Mouse (Mus musculus) lung, postnatal 4 days (tissue): ENCODE data around the gene Zmat1.
"Not testable (repeated sequence)": the region's sequence is repeated elsewhere in the genome, so short reads cannot be mapped to it uniquely, and the experiment has no call there.

Source experiments
- DNase-seq, 2 experiments: peaks; one replicate each; pipeline ENCODE4 v3.0.0; 2021

The Zmat1 gene

DNA sequence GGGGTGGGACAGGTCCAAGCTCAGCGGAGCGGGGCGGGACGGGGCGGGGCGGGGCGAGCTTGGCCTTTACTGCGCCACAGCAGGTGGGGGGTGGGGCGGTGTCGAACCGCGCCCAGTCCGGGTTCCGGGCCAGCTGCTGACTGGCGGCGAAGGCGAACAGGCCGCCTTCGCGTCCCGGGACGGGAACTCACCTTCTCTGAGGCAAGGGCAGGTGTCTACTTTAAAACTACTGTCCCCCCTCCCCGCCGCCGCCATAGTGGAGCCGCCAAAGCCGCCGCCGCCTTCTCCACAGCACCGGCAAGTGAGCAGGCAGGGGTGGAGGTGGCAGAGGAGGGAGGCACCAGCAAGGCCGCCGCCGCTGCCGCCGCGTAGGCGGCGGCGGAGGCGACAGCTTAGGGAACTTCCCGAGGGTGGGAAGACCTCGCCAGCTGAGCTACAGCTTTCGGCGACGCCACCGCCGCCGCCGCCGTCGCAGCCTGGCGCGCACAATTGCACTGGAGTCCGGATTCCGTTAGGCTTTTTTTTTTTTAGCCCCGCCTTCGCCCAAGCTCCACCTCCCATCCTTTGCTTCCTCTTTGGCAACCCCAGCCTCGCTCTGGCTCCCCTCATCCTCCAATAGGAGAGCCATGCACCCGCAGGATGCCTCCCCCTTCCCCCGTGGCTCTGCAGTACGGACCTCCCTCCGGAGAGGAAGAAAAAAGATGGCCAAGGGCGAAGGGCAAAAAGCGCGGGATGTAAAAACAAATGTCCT lies at the start of gene Zmat1:
Zmat1 (minus strand) TSS at position 490 of the 751 bp plus-strand sequence.
- peak; percentile 90 to 94 for DNase-seq

DNA sequence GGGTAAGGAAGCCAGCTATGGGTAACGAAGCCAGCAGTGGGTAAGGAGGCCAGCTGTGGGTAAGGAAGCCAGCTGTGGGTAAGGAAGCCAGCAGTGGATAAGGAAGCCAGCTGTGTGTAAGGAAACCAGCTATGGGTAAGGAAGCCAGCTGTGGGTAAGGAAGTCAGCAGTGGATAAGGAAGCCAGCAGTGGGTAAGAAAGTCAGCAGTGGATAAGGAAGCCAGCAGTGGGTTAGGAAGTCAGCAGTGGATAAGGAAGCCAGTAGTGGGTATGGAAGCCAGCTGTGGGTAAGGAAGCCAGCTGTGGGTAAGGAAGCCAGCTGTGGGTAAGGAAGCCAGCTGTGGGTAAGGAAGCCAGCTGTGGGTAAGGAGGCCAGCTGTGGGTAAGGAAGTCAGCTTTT lies 44.9 kb upstream of the Zmat1 start:
- DNase-seq: not testable (repeated sequence)

DNA sequence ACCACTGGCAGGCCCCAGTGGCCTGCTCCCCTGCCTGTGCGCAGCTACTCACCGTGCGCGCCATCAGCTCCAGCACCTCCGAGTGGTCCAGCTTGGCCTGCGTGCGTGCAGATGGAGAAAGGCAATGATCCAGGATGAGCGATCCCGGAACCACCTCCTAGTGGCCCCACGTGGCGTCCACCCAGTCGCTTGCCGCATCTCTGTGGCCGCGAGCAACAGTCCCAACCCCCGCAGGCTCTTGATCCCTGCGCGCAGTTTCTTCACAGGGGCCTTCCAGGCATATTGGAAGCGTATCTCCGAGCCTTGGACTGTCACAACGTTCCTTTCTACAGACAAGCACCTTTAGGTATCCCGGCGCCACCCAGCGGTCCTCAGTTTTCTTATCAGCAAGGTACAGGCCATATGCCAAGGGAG lies 27.0 kb upstream of the Zmat1 start:
- no peak for DNase-seq

DNA sequence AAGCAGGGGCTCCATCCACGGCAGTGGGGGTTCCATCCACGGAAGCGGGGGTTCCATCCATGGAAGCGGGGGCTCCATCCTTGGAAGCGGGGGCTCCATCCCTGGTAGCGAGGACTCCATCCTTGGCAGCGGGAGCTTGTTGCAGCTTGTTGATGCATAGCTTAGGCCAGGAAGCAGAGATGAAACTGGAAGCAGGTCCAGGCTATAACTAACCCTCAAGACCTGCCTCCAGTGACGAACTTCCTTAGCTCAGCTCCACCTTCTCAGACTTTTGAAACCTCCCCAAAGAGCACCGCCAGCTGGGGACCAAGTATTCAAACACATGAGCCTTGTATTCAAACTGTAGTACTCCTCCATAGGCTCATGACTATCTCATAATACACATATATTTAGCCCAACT lies 16.1 kb upstream of the Zmat1 start:
- no peak for DNase-seq

DNA sequence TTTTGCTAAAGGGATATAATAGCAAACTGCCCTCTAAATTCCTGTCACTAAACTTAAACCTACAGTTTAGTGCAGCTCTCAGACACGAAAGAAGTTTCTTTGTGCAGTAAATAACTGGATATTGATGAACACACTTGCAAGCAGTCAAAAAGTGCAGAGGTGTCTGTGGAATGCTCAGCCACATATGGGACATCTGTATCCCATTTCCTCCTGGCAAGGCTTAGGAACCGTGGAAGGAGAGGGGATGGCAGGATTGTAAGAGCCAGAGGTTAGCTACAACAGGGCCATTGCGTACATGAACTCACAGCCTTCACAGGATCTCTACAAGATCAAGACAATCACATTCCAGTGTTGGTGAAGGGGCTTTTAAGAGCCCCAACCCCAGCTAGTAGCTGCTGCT lies 2.4 kb upstream of the Zmat1 start:
- no peak for DNase-seq

DNA sequence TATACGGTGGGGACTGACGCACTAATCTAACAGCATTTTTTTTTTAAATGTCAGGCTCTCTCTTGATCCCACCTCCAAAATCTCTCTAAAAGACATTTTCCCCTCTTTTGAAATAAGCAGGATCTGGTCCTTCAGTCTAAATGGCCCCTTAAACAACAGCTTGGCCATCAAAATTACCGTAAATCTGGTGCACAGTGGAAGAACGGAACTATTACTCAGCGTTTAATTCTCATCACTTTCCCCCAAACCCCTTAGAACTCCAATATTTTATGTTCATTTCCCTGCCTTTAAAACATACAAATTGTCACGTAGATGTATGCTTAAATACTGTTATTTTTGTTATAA lies 434 bp upstream of the Zmat1 start:
- no peak for DNase-seq

DNA sequence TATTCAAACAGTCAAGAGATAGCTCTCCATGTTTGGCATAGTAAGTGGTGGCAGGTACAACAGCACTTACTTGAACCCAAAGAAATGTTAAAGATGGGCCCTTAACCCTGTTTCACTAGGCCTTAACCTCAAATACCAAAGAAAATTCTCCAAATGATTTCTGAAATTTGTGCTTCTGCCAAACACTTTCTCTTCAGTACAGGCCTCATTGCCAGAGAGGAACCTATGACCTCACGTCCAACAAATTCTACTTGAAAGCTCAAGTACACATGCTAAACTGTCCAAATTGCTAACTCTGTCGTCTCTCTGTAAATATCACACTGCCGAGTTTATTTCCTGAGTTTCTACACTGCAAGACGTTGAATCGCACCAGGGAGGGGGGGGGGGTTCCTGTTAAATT lies 988 bp downstream of the Zmat1 start:
- DNase-seq: no peak

DNA sequence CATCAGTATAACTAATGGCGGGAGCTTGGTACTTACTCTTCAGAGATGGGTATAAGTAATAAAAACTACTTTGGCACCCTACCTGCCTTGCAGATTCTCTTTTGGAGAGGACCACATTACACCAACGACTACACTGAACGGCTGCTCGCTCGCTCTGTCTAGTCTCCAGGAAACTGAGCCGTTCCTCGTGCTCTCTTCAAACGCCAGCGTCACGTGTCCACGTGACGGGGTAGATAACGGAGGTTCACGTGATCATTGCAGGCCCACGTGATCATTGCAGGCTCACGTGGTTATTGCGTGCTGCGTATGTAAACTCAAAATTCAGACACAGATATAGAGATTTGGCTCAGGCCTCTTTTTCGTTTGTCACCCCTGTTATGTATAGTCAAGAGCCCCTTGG lies 44.5 kb downstream of the Zmat1 start, which contains the start of gene Nxf2:
Nxf2 (minus strand) TSS at position 209 of the 400 bp plus-strand sequence.
- DNase-seq: no peak

DNA sequence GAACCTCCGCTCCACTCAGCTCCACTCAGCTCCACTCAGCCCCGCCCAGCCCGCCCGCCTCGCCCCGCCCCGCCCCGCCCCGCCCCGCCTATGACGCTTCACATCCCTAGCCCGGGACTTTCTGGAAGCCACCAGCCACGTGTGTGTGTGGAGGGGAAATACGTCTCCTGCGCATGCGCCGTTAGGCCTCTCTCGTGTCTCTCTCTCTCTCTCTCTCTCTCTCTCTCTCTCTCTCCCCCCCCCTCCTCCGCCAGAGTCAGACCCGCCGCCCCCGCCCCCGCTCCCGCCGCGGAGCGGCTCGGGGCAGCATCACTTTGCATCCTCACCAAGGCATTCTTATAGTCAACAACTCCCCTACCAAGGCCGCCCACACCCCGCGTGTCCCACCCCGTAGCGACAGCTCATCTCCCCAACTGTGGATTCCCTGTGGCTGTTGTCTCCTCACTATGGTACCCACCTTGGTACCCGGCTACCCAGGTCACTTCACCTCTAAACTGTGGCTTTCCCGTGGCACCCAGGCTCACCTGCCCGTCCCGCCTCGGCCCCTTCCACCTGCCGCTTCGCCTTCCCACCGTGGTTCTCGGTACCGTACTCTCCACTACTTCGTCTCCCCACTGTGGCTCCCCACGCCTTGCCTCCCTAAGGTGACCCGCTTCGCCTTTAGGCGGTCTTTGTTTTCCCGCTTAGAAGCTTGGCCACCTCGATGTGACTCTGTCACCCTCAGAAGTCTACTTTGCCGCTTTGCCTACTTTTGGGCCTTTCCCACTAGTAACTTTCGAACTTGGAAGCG lies 45.5 kb downstream of the Zmat1 start:
- peak; percentile 61 to 80 for DNase-seq

DNA sequence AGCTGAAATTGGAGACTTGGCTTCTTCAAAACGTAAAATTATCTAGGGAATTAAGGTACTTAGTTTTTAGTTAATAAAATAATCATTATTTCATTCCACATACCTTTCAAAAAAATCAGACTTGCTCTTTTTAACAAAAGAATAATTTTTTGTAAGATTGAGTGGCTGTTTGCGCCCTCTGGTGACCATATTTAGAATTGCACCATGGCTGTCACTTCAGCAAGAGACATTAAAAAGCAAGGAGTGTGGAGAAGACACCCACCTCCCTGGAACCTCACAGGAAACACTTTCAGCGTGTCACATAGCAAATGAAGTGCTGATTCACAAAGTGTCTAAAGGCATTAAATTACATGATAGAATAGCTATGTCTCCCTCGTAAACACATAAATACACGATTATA lies 78.6 kb downstream of the Zmat1 start:
- DNase-seq: peak in 1 of 2 experiments; percentile 25

DNA sequence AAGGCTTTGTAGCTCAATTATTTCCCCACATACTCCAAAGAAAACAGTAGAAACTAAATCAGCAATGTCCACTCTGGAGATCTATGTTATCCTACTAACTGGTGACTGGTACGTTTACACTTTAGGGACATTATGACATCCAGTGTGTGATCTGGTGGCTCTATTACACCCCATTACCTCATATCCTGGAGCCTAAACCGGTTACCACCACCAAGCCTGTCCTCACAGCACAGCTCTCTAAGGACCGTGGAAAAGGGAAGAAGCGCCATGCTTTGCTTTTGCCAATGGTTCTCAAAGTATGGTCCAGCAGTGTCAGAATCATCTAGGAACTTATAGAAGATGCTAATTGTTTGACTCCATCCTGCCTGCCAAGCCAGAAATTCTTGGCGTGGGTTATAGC lies 79.1 kb downstream of the Zmat1 start:
- no peak for DNase-seq

DNA sequence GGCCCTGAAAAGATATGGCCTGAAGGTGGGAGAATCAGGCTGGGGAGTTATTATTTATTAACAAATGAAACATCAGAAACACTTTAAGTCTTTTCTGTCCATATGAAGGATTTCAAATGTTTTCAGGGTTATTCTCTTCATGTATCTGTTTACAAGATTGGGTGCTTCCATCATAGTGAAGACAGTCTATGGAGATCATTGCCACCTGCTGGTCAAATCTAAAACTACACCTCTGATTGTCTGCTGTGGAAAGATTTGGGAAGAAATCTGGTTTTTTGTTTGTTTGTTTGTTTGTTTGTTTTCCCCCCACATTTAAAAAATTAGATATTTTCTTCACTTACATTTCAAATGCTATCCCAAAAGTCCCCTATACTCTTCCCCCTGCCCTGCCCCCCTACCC lies 84.0 kb downstream of the Zmat1 start:
- peak in 1 of 2 experiments; percentile 11 for DNase-seq

DNA sequence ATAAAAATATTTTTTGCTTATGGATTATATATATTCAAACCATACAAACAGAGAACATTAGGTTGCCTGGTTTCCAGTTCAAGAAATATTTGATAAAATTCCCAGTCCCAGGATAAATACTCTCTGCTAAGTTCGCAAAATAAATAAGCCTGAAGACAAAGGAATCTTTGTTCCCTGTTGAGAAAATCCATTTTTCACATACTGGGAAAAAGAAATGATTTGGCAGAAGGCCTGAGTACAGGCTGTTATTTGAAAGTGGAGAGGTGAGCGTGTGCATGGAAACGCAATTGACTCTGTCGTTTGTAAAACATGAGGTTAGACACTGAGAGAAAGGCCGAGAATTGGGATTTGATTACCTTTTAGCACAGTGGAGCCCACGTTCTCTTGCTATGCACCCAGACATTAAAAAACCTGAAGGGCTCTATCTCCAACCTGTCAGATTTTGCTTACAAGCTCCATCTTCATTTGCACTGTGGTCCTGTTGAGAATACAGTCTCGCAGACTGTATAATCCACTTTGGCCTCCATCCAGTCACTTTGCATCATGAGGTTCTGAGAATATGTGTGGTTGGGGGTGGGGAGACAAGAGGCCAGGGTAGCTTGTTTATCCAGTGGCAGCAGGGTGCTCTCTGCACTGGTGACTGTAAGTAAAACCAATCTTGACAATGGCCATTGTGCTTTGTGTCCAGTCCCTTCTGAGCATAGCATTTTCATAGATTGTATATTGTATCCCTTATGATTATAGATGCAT lies 85.2 kb downstream of the Zmat1 start:
- DNase-seq: no peak
